Mouse (Mus musculus) heart, adult 2 months (tissue): ENCODE data around the gene Shisa7. TPM values are rescaled to one million over a fixed set of nuclear protein-coding genes. Genes with fewer than 3 reads are reported as not detected.

Source experiments
- DNase-seq, 2 experiments: peaks; one replicate each; pipeline ENCODE4 v3.0.0; 2021
- H3K27ac ChIP-seq: fragments of 200-600 bp; 2 replicates; pipeline ENCODE4 v1.8.1; 2022
- H3K27me3 ChIP-seq: fragments of 200-500 bp; 2 replicates; pipeline ENCODE4 v1.6.1; 2012; ENCODE audit warnings: mild to moderate bottlenecking, low read length, inconsistent platforms, mixed read lengths; ENCODE audit not compliant: control insufficient read depth, insufficient read depth
- H3K36me3 ChIP-seq: fragments of 200-500 bp; 2 replicates; pipeline ENCODE4 v1.6.1; 2012; ENCODE audit warnings: low read length, inconsistent platforms; ENCODE audit not compliant: control insufficient read depth, insufficient read depth
- H3K4me1 ChIP-seq: fragments of 200-500 bp; 2 replicates; pipeline ENCODE4 v1.6.1; 2011; ENCODE audit warnings: low read length; ENCODE audit not compliant: control insufficient read depth, insufficient read depth
- H3K4me3 ChIP-seq: fragments of 200-600 bp; 2 replicates; pipeline ENCODE4 v1.8.1; 2022
- H3K79me2 ChIP-seq: fragments of 200-500 bp; replicated peaks from 2 replicates; pipeline ENCODE4 v1.6.1; 2012; ENCODE audit warnings: mild to moderate bottlenecking, inconsistent platforms, low read length, moderate library complexity, mixed read lengths; ENCODE audit not compliant: control insufficient read depth, insufficient read depth
- H3K9ac ChIP-seq: fragments of 200-500 bp; 2 replicates; pipeline ENCODE4 v1.6.1; 2012; ENCODE audit warnings: low read depth, mild to moderate bottlenecking, control low read depth, inconsistent platforms, low read length, mixed read lengths
- CTCF ChIP-seq: fragments of 200-600 bp; IDR thresholded peaks from 2 replicates; pipeline ENCODE4 v1.8.1; 2022; ENCODE audit warnings: antibody characterized with exemption, mild to moderate bottlenecking, moderate library complexity
- EP300 ChIP-seq: fragments of 200-500 bp; IDR thresholded peaks from 2 replicates; pipeline ENCODE4 v1.6.1; 2011; ENCODE audit warnings: low read depth, low read length, control low read depth; ENCODE audit not compliant: insufficient read depth
- POLR2A ChIP-seq: fragments of 200-500 bp; IDR thresholded peaks from 2 replicates; pipeline ENCODE4 v1.6.1; 2011; ENCODE audit warnings: mild to moderate bottlenecking, low read depth, low read length, control low read depth; ENCODE audit not compliant: insufficient read depth
- WGBS: fragments of 180-500 bp; shearing (Covaris S2); methylation state at CpG from one replicate; pipeline ENCODE4 v1.1.7; 2018; 5-methylcytosine and 5-hydroxymethylcytosine counted together
- intact Hi-C: fragments of 180-260 bp; cut with DNase I; formaldehyde crosslinking; loops from one replicate; pipeline ENCODE4 v1.15.1; 2025
- polyA plus RNA-seq: library from polyadenylated mRNA; depleted of rRNA; stranded (reverse); fragments of >200 nt; gene quantifications from 2 replicates; pipeline ENCODE4 v1.2.3, GENCODE M21; 2012
- total RNA-seq, 2 experiments: library from RNA; stranded (reverse); gene quantifications; 2 replicates each; pipeline ENCODE4 v1.2.3; 2021

The Shisa7 gene
- total and polyA plus RNA-seq, 3 experiments = 0.07 to 0.12 TPM; not detected in 1

GRCm38 (mm10) chr7:4870133-4870532 lies 25.6 kb upstream of the Shisa7 start, which contains the start of gene Isoc2b:
Isoc2b (minus strand) TSS chr7:4870258.
- 53% methylated on average over 6 of the region's 6 CpGs for WGBS
- no peaks in the 10 kb centered on the region for H3K36me3 ChIP-seq
- H3K27ac ChIP-seq = no peak within 1 kb of the TSS
- no peak for TF ChIP-seq CTCF
- no peak for TF ChIP-seq EP300
- TF ChIP-seq POLR2A = no peak
- H3K27me3 ChIP-seq = no peaks in the 10 kb centered on the region
- H3K4me3 ChIP-seq = no peak within 1 kb of the TSS
- no peak within 1 kb of the TSS for H3K9ac ChIP-seq
- DNase-seq = no peak
- intact Hi-C loops = no loop called here
- H3K4me1 ChIP-seq = peaks cover 1% of the 10 kb centered on the region; the same call in 1 of the 2 replicates
- H3K79me2 ChIP-seq = no peaks in the 10 kb centered on the region

GRCm38 (mm10) chr7:4866631-4867180 lies 22.2 kb upstream of the Shisa7 start:
- no peaks in the 10 kb centered on the region for H3K36me3 ChIP-seq
- 32% methylated on average over 10 of the region's 10 CpGs for WGBS
- H3K4me3 ChIP-seq = peak overlapping the region; percentile 75
- H3K9ac ChIP-seq = peak overlapping the region; percentile 74
- intact Hi-C loops = loop anchor here (5.0 kb wide), 3 partner anchors 51 to 186 kb away; partner anchors contain the start of genes Ube2s, Zfp580 and Zfp628
- H3K4me1 ChIP-seq = peaks cover 10% of the 10 kb centered on the region
- no peak for DNase-seq
- H3K27ac ChIP-seq = peak overlapping the region; percentile 97
- H3K27me3 ChIP-seq = no peaks in the 10 kb centered on the region
- TF ChIP-seq CTCF (no peak), POLR2A (no peak), EP300 (no peak)
- no peaks in the 10 kb centered on the region for H3K79me2 ChIP-seq

- H3K4me3 ChIP-seq = peak overlapping the region; percentile 75
- DNase-seq = peak; percentile 98 to 99
- H3K27me3 ChIP-seq = no peaks in the 10 kb centered on the region
- H3K27ac ChIP-seq = peak overlapping the region; percentile 97
- no peaks in the 10 kb centered on the region for H3K79me2 ChIP-seq
- no peaks in the 10 kb centered on the region for H3K36me3 ChIP-seq
- intact Hi-C loops = loop anchor here (2.0 to 5.0 kb wide), 4 partner anchors 51 to 186 kb away; partner anchors contain the start of genes Ube2s, Zfp580 and Zfp628
- 2% methylated on average over 40 of the region's 40 CpGs for WGBS
- TF ChIP-seq POLR2A (peak; percentile 96), CTCF (no peak), EP300 (peak; percentile 78; the same call in 1 of the 2 replicates)
- H3K4me1 ChIP-seq = peaks cover 10% of the 10 kb centered on the region
- peak overlapping the region; percentile 74 for H3K9ac ChIP-seq
Measured at GRCm38 (mm10) chr7:4865579-4866493, 21.3 kb upstream of the Shisa7 start.

GRCm38 (mm10) chr7:4865090-4865489 lies 20.6 kb upstream of the Shisa7 start:
- H3K4me1 ChIP-seq = peaks cover 10% of the 10 kb centered on the region
- H3K27ac ChIP-seq = peak overlapping the region; percentile 97; the same call in 1 of the 2 replicates
- peak; percentile 38 to 48 for DNase-seq
- H3K79me2 ChIP-seq = no peaks in the 10 kb centered on the region
- peak; percentile 74 for TF ChIP-seq CTCF
- no peak for TF ChIP-seq POLR2A
- H3K4me3 ChIP-seq = no peak overlapping the region
- no peaks in the 10 kb centered on the region for H3K27me3 ChIP-seq
- intact Hi-C loops = loop anchor here (2.0 to 5.0 kb wide), 4 partner anchors 52 to 187 kb away; partner anchors contain the start of genes Ube2s, Zfp580 and Zfp628
- no peak overlapping the region for H3K9ac ChIP-seq
- WGBS = 66% methylated on average over 5 of the region's 5 CpGs
- no peaks in the 10 kb centered on the region for H3K36me3 ChIP-seq

- Histone ChIP-seq H3K4me1 (peaks cover 10% of the 10 kb centered on the region), H3K4me3 (no peak overlapping the region), H3K79me2 (no peaks in the 10 kb centered on the region), H3K27ac (no peak overlapping the region; the same call in 1 of the 2 replicates), H3K27me3 (no peaks in the 10 kb centered on the region), H3K9ac (no peak overlapping the region), H3K36me3 (no peaks in the 10 kb centered on the region)
- DNase-seq = no peak
- intact Hi-C loops = loop anchor here (2.0 kb wide), 1 partner anchor 79 kb away; no protein-coding TSS in a partner anchor
- 76% methylated on average over 5 of the region's 5 CpGs for WGBS
- TF ChIP-seq CTCF (no peak), EP300 (no peak), POLR2A (no peak)
Measured at GRCm38 (mm10) chr7:4864130-4864845, 19.8 kb upstream of the Shisa7 start.
